Mouse (Mus musculus) spleen, postnatal 36 days (tissue): ENCODE results near the gene Mad1l1.
"Not testable (repeated sequence)": the region's sequence is repeated elsewhere in the genome, so short reads cannot be mapped to it uniquely, and the experiment has no call there.

Experiments used
- DNase-seq, 2 experiments: peaks; one replicate each; pipeline ENCODE4 v3.0.0; 2022; ENCODE audit warnings: low spot score in 2 of 2, mixed read lengths in 1 of 2

Mad1l1 gene

GRCm38 (mm10) chr5:140321042-140321755 is at the start of gene Mad1l1, which contains the start of gene Nudt1:
Gene Mad1l1 (minus strand): TSS chr5:140321552.
Gene Nudt1 (plus strand): TSS chr5:140321656.
- DNase-seq: peak; percentile 95 to 96

- no peak for DNase-seq
These were observed 49.3 kb upstream of the Mad1l1 start for GRCm38 (mm10) chr5:140370446-140371254.

GRCm38 (mm10) chr5:140369466-140369865 is 48.1 kb upstream of the Mad1l1 start:
- DNase-seq: no peak

- DNase-seq: no peak
These were observed 47.6 kb upstream of the Mad1l1 start for GRCm38 (mm10) chr5:140368926-140369325.

GRCm38 (mm10) chr5:140368126-140368525 is 46.8 kb upstream of the Mad1l1 start:
- DNase-seq: not testable (repeated sequence)

- no peak for DNase-seq
These were observed 43.1 kb upstream of the Mad1l1 start for GRCm38 (mm10) chr5:140364415-140364814.

GRCm38 (mm10) chr5:140359930-140360674 is 38.8 kb upstream of the Mad1l1 start:
- no peak for DNase-seq

GRCm38 (mm10) chr5:140357466-140357865 is 36.1 kb upstream of the Mad1l1 start:
- DNase-seq: no peak

GRCm38 (mm10) chr5:140355934-140356333 is 34.6 kb upstream of the Mad1l1 start:
- DNase-seq: no peak

GRCm38 (mm10) chr5:140352352-140352751 is 31.0 kb upstream of the Mad1l1 start:
- DNase-seq: no peak

GRCm38 (mm10) chr5:140350731-140351497 is 29.6 kb upstream of the Mad1l1 start:
- no peak for DNase-seq

GRCm38 (mm10) chr5:140349882-140350281 is 28.5 kb upstream of the Mad1l1 start:
- no peak for DNase-seq

- DNase-seq: no peak
These were observed 24.7 kb upstream of the Mad1l1 start for GRCm38 (mm10) chr5:140346050-140346449.

- no peak for DNase-seq
These were observed 23.9 kb upstream of the Mad1l1 start for GRCm38 (mm10) chr5:140345244-140345643.

GRCm38 (mm10) chr5:140342880-140343279 is 21.5 kb upstream of the Mad1l1 start:
- no peak for DNase-seq

GRCm38 (mm10) chr5:140339836-140340235 is 18.5 kb upstream of the Mad1l1 start:
- DNase-seq: no peak

GRCm38 (mm10) chr5:140338779-140339178 is 17.4 kb upstream of the Mad1l1 start:
- DNase-seq: no peak

- peak in 1 of 2 experiments; percentile 27 for DNase-seq
These were observed 15.3 kb upstream of the Mad1l1 start for GRCm38 (mm10) chr5:140336680-140337079.

GRCm38 (mm10) chr5:140333631-140334030 is 12.3 kb upstream of the Mad1l1 start:
- peak; percentile 24 to 31 for DNase-seq

- no peak for DNase-seq
These were observed 11.2 kb upstream of the Mad1l1 start for GRCm38 (mm10) chr5:140332519-140332918.
